Mouse (Mus musculus): ENCODE measurements around the gene Taar7d. TPM values are rescaled to one million over a fixed set of nuclear protein-coding genes. Genes with fewer than 3 reads are reported as not detected.

Taar7d gene
- not detected in 2 replicates for polyA plus RNA-seq (2015; fragmentation: Nextera tagmentation; extraction: Ambion mirVana)

GRCm38 (mm10) chr10:24026922-24027321 lies at the start of gene Taar7d:
Gene Taar7d, plus strand, starts transcription at chr10:24027222.
- Histone ChIP-seq H3K4me3 (no peak within 1 kb of the TSS), H3K36me3 (no peaks in the 10 kb centered on the region), H3K27ac (no peak within 1 kb of the TSS), H3K4me1 (replicated peaks) (no peaks in the 10 kb centered on the region), H3K27me3 (no peaks in the 10 kb centered on the region), H3K9ac (no peak within 1 kb of the TSS), H3K9me3 (replicated peaks) (no peaks in the 10 kb centered on the region), H3K4me2 (no peak within 1 kb of the TSS)
- no peak for ATAC-seq (replicated peaks; ENCODE audit: insufficient number of reproducible peaks, insufficient read depth, low FRiP score, low read depth)

- H3K4me1 ChIP-seq (replicated peaks): no peaks in the 10 kb centered on the region
- no peak overlapping the region for H3K9ac ChIP-seq
- no peak overlapping the region for H3K27ac ChIP-seq
- 58% methylated on average over 4 of the region's 4 CpGs for WGBS
- no peak for ATAC-seq (replicated peaks; ENCODE audit: insufficient number of reproducible peaks, insufficient read depth, low FRiP score, low read depth)
- H3K9me3 ChIP-seq (replicated peaks): no peaks in the 10 kb centered on the region
- no peaks in the 10 kb centered on the region for H3K36me3 ChIP-seq
- no peak overlapping the region for H3K4me3 ChIP-seq
- no peaks in the 10 kb centered on the region for H3K27me3 ChIP-seq
- H3K4me2 ChIP-seq: no peak overlapping the region
These were observed 49.1 kb upstream of the Taar7d start for GRCm38 (mm10) chr10:23977958-23978357.

GRCm38 (mm10) chr10:23978901-23979705 lies 47.9 kb upstream of the Taar7d start:
- Histone ChIP-seq H3K36me3 (no peaks in the 10 kb centered on the region), H3K4me2 (no peak overlapping the region), H3K27me3 (no peaks in the 10 kb centered on the region), H3K4me3 (no peak overlapping the region), H3K27ac (no peak overlapping the region), H3K4me1 (replicated peaks) (no peaks in the 10 kb centered on the region), H3K9me3 (replicated peaks) (no peaks in the 10 kb centered on the region), H3K9ac (no peak overlapping the region)
- no peak for ATAC-seq (replicated peaks; ENCODE audit: insufficient number of reproducible peaks, insufficient read depth, low FRiP score, low read depth)
- WGBS: 41% methylated on average over 16 of the region's 16 CpGs

- H3K36me3 ChIP-seq: no peaks in the 10 kb centered on the region
- no peak within 1 kb of the TSS for H3K9ac ChIP-seq
- no peaks in the 10 kb centered on the region for H3K27me3 ChIP-seq
- ATAC-seq (replicated peaks; ENCODE audit: insufficient number of reproducible peaks, insufficient read depth, low FRiP score, low read depth): no peak
- H3K27ac ChIP-seq: no peak within 1 kb of the TSS
- 70% methylated on average over 8 of the region's 8 CpGs for WGBS
- H3K9me3 ChIP-seq (replicated peaks): no peaks in the 10 kb centered on the region
- no peak within 1 kb of the TSS for H3K4me2 ChIP-seq
- no peak within 1 kb of the TSS for H3K4me3 ChIP-seq
- no peaks in the 10 kb centered on the region for H3K4me1 ChIP-seq (replicated peaks)
These were observed 41.5 kb upstream of the Taar7d start, which contains the start of gene Taar6 for GRCm38 (mm10) chr10:23985546-23985945. Gene Taar6, minus strand, starts transcription at chr10:23985646.

GRCm38 (mm10) chr10:23986419-23986818 lies 40.6 kb upstream of the Taar7d start:
- Histone ChIP-seq H3K4me3 (no peak overlapping the region), H3K4me2 (no peak overlapping the region), H3K9me3 (replicated peaks) (no peaks in the 10 kb centered on the region), H3K9ac (no peak overlapping the region), H3K4me1 (replicated peaks) (no peaks in the 10 kb centered on the region), H3K27me3 (no peaks in the 10 kb centered on the region), H3K36me3 (no peaks in the 10 kb centered on the region), H3K27ac (no peak overlapping the region)
- ATAC-seq (replicated peaks; ENCODE audit: insufficient number of reproducible peaks, insufficient read depth, low FRiP score, low read depth): no peak
- 76% methylated on average over 5 of the region's 5 CpGs for WGBS

- H3K36me3 ChIP-seq: no peaks in the 10 kb centered on the region
- no peak within 1 kb of the TSS for H3K27ac ChIP-seq
- H3K4me3 ChIP-seq: no peak within 1 kb of the TSS
- no peaks in the 10 kb centered on the region for H3K27me3 ChIP-seq
- no peaks in the 10 kb centered on the region for H3K4me1 ChIP-seq (replicated peaks)
- H3K4me2 ChIP-seq: no peak within 1 kb of the TSS
- WGBS: 84% methylated on average over 3 of the region's 3 CpGs
- no peak for ATAC-seq (replicated peaks; ENCODE audit: insufficient number of reproducible peaks, insufficient read depth, low FRiP score, low read depth)
- no peaks in the 10 kb centered on the region for H3K9me3 ChIP-seq (replicated peaks)
- H3K9ac ChIP-seq: no peak within 1 kb of the TSS
These were observed 33.6 kb upstream of the Taar7d start, which contains the start of gene Taar7a for GRCm38 (mm10) chr10:23993381-23993780. Gene Taar7a, minus strand, starts transcription at chr10:23993481.

- Histone ChIP-seq H3K9ac (no peak within 1 kb of the TSS), H3K9me3 (replicated peaks) (no peaks in the 10 kb centered on the region), H3K4me2 (no peak within 1 kb of the TSS), H3K27ac (no peak within 1 kb of the TSS), H3K4me3 (no peak within 1 kb of the TSS), H3K27me3 (no peaks in the 10 kb centered on the region), H3K4me1 (replicated peaks) (no peaks in the 10 kb centered on the region), H3K36me3 (no peaks in the 10 kb centered on the region)
- WGBS: 70% methylated on average over 1 of the region's 1 CpGs
- ATAC-seq (replicated peaks; ENCODE audit: insufficient number of reproducible peaks, insufficient read depth, low FRiP score, low read depth): no peak
These were observed 27.4 kb upstream of the Taar7d start, which contains the start of gene Taar7b for GRCm38 (mm10) chr10:23999639-24000038. Gene Taar7b, plus strand, starts transcription at chr10:23999939.

GRCm38 (mm10) chr10:24006442-24006841 lies 20.6 kb upstream of the Taar7d start:
- Histone ChIP-seq H3K36me3 (no peaks in the 10 kb centered on the region), H3K9ac (no peak overlapping the region), H3K27ac (no peak overlapping the region), H3K4me2 (no peak overlapping the region), H3K9me3 (replicated peaks) (no peaks in the 10 kb centered on the region), H3K27me3 (no peaks in the 10 kb centered on the region), H3K4me3 (no peak overlapping the region), H3K4me1 (replicated peaks) (no peaks in the 10 kb centered on the region)
- WGBS: 49% methylated on average over 1 of the region's 1 CpGs
- no peak for ATAC-seq (replicated peaks; ENCODE audit: insufficient number of reproducible peaks, insufficient read depth, low FRiP score, low read depth)

GRCm38 (mm10) chr10:24007034-24007433 lies 20.0 kb upstream of the Taar7d start:
- Histone ChIP-seq H3K9ac (no peak overlapping the region), H3K27me3 (no peaks in the 10 kb centered on the region), H3K27ac (no peak overlapping the region), H3K36me3 (no peaks in the 10 kb centered on the region), H3K4me1 (replicated peaks) (no peaks in the 10 kb centered on the region), H3K4me2 (no peak overlapping the region), H3K9me3 (replicated peaks) (no peaks in the 10 kb centered on the region), H3K4me3 (no peak overlapping the region)
- no peak for ATAC-seq (replicated peaks; ENCODE audit: insufficient number of reproducible peaks, insufficient read depth, low FRiP score, low read depth)
- 40% methylated on average over 2 of the region's 2 CpGs for WGBS

- no peak overlapping the region for H3K9ac ChIP-seq
- no peaks in the 10 kb centered on the region for H3K27me3 ChIP-seq
- H3K36me3 ChIP-seq: no peaks in the 10 kb centered on the region
- no peaks in the 10 kb centered on the region for H3K4me1 ChIP-seq (replicated peaks)
- no peak for ATAC-seq (replicated peaks; ENCODE audit: insufficient number of reproducible peaks, insufficient read depth, low FRiP score, low read depth)
- no peaks in the 10 kb centered on the region for H3K9me3 ChIP-seq (replicated peaks)
- H3K4me3 ChIP-seq: no peak overlapping the region
- H3K4me2 ChIP-seq: no peak overlapping the region
- WGBS: 68% methylated on average over 1 of the region's 1 CpGs
- no peak overlapping the region for H3K27ac ChIP-seq
These were observed 18.9 kb upstream of the Taar7d start for GRCm38 (mm10) chr10:24008143-24008542.

GRCm38 (mm10) chr10:24031347-24031746 lies 4.3 kb downstream of the Taar7d start:
- no peaks in the 10 kb centered on the region for H3K36me3 ChIP-seq
- no peaks in the 10 kb centered on the region for H3K27me3 ChIP-seq
- no peak overlapping the region for H3K27ac ChIP-seq
- H3K4me2 ChIP-seq: no peak overlapping the region
- no peak for ATAC-seq (replicated peaks; ENCODE audit: insufficient number of reproducible peaks, insufficient read depth, low FRiP score, low read depth)
- H3K4me1 ChIP-seq (replicated peaks): no peaks in the 10 kb centered on the region
- no peak overlapping the region for H3K4me3 ChIP-seq
- no peaks in the 10 kb centered on the region for H3K9me3 ChIP-seq (replicated peaks)
- no peak overlapping the region for H3K9ac ChIP-seq

- Histone ChIP-seq H3K27me3 (no peaks in the 10 kb centered on the region), H3K9me3 (replicated peaks) (no peaks in the 10 kb centered on the region), H3K27ac (no peak within 1 kb of the TSS), H3K9ac (no peak within 1 kb of the TSS), H3K4me1 (replicated peaks) (no peaks in the 10 kb centered on the region), H3K4me3 (no peak within 1 kb of the TSS), H3K4me2 (no peak within 1 kb of the TSS), H3K36me3 (no peaks in the 10 kb centered on the region)
- 92% methylated on average over 2 of the region's 2 CpGs for WGBS
- ATAC-seq (replicated peaks; ENCODE audit: insufficient number of reproducible peaks, insufficient read depth, low FRiP score, low read depth): no peak
These were observed 10.3 kb downstream of the Taar7d start, which contains the start of gene Taar7e for GRCm38 (mm10) chr10:24037314-24037713. Gene Taar7e, plus strand, starts transcription at chr10:24037614.
